Mouse (Mus musculus): ENCODE data around the gene Gkap1.

DNA sequence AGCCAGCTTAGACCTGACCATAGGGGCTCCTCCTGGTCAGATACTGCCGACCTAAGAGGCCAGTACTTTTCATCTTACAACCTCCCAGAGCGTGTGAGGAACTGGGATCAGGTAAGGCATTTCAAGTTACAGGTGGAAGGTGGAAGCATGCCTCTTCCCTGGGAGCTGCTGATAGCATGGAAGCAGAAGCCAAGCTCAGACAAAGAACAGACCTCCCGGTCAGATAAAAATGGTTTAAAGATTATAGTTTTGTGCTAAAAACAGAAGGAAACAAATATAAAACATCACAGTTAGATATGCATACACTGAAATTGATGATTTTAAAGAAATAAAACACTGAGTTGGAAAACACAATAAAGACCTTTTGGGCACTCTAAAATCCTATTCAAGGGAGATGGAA, 8.6 kb downstream of the Gkap1 start:
- TF ChIP-seq POLR2A (IDR thresholded peaks at IDR 0.05; ENCODE audit: low read depth, low read length) = no peak
- no peak for TF ChIP-seq CTCF (IDR thresholded peaks at IDR 0.05; ENCODE audit: extremely low read depth, insufficient read length, insufficient replicate concordance, low read depth, low read length)

Measured in small intestine, adult 2 months (tissue).